Mouse (Mus musculus) forelimb bud, embryonic 11.5 days (tissue): Measurements from ENCODE around the gene Cmah.

Experiments
- DNase-seq: peaks from one replicate; pipeline ENCODE4 v3.0.0-alpha.2; 2012; ENCODE audit warnings: low read depth, low spot score

Gene Cmah

DNA sequence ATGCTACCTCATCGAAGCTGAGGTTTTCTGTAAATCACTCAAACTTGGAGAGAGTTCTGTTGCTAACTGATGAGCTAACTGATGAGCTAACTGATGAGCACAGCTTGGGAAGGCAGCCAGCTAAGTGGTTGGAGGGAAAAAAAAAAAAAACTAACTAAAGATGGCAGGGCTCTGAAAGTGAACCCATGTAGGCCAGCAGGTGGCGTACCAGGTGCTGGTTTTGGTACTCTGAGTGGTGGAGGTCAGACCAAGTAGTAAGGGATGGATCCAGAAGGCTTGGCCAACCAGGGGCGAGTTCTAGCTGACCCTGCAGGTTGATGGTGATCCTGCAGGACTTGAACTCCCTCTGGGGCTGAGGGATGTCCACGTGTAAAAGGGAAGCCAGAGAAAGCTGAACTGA is 89.2 kb downstream of the Cmah start:
- peak; percentile 20 for DNase-seq

GRCm38 (mm10) chr13:24418024-24418423 is 90.8 kb downstream of the Cmah start:
- no peak for DNase-seq

GRCm38 (mm10) chr13:24418814-24419213 is 91.6 kb downstream of the Cmah start:
- DNase-seq = no peak

DNA sequence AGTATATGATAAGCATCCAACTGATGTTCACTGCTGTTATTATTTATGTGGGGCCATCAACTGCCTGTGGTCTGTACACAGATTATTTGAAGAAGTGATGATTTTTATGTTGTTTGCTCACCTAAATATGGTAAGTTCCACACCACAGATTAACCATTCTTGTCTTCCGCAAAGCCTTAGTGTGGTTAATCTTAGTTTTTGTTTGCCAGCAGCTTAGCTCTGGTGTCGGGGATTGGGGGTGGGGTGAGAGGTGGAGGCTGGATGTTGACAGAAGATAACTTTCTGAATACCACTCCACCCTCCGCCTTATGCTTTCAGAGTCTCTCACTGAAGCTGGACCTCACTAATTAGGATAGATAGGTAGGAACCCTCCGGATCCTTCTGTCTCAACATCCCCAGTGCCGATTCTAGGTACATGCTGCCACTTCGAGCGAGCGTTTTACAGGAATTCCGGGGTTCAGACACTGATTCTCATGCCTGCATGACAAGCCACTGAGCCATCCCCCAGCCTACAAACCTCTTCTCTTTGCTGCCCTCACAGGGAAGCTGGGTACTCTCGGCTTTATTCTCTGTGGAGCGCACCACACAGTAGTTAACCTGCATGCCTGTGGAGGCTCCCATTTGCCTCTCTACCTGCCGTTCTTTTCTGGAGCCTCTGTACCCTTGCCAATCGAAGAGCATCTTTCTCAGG is 92.5 kb downstream of the Cmah start:
- DNase-seq = no peak

DNA sequence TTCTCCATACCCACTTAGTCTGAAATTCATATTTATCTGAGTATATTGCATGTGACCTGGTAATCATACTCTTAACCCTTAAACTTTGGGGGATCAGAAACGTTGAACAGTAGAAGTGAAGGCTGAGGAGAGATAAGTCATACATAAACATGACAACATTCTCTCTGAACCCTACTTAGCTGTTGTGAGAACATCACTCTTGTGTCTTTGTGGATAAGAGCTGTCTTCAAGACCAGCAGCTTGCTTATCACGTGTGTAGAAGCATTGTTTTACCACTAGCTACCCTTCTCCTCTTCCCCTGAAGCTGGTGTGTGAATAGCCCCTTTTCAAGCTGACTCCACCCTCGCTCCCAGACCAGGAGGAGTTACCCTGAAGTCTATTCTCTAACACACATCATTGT is 94.8 kb downstream of the Cmah start:
- DNase-seq = no peak

- DNase-seq = no peak
These were observed 103.0 kb downstream of the Cmah start for GRCm38 (mm10) chr13:24430215-24430614.

- DNase-seq = no peak
These were observed 104.4 kb downstream of the Cmah start for GRCm38 (mm10) chr13:24431593-24431992.

GRCm38 (mm10) chr13:24442272-24442671 is 115.1 kb downstream of the Cmah start:
- DNase-seq = peak; percentile 17

DNA sequence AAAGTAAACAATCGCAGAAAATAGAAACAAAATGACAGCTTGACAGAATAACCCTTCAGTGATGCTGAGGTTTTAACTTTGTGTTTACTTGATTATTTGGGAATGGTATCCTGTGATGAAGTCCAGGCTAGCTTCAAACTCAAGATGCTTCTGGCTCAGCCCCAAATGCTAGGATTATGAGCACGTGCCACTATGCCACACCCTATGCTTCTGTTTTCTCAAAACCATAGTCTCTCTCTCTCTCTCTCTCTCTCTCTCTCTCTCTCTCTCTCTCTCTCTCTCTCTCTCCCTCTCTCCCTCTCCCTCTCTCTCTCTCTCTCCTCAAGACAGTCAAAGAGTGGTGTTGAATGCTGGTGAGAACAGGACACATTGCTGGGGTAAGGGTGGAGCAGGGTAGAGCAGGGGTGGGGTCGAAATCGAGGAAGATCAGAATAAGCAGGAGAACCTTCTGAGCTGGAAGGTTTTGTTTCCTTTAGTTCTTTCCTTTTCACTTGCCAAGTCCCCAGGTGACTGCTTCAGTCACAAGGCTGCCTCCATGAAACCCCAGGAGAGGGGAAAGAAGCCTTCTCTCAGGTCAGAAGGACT is 116.7 kb downstream of the Cmah start:
- DNase-seq = no peak

GRCm38 (mm10) chr13:24444709-24445108 is 117.5 kb downstream of the Cmah start:
- no peak for DNase-seq

- DNase-seq = no peak
These were observed 118.0 kb downstream of the Cmah start for GRCm38 (mm10) chr13:24445166-24445565.

DNA sequence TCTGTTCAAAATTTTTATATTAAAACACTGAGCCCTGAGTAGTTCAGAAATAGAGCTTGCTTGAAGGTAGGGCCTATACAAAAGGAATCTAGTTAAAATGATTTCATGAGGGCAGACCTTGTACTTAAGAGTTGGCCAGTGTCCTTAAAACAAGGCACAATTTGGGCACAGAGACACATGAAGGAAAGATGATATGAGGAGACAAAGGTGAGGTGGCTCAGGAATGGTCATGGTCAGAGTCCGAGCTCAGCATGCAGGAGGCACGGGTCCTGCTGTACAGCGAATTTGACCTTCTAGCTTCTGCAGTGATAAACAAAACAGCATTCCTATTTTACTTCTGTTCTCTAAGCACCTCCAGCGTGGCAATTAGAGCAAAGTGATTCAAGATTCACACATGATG is 118.9 kb downstream of the Cmah start:
- no peak for DNase-seq

- no peak for DNase-seq
These were observed 119.8 kb downstream of the Cmah start for GRCm38 (mm10) chr13:24447043-24447442.

- DNase-seq = no peak
These were observed 121.4 kb downstream of the Cmah start for GRCm38 (mm10) chr13:24448578-24448977.

DNA sequence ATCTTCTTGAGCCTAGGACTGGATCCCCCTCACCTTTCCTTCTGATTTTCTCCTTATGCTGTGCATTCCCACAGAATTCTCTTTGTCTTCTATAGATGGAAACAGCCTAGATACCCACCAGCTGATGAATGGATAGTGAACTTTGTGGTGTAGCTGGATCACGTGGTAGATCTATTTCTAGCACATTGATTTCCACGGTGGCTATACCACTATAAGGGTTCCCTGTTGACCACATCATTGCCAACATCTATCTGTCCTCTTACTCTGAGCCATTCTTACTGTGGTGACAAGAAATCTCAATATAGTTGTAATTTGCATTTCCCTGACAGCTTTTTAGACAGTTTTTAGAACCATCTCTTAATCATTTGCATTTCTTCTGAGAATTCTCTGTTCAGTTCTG is 124.3 kb downstream of the Cmah start:
- DNase-seq = no peak

- no peak for DNase-seq
These were observed 126.5 kb downstream of the Cmah start for GRCm38 (mm10) chr13:24453737-24454136.

DNA sequence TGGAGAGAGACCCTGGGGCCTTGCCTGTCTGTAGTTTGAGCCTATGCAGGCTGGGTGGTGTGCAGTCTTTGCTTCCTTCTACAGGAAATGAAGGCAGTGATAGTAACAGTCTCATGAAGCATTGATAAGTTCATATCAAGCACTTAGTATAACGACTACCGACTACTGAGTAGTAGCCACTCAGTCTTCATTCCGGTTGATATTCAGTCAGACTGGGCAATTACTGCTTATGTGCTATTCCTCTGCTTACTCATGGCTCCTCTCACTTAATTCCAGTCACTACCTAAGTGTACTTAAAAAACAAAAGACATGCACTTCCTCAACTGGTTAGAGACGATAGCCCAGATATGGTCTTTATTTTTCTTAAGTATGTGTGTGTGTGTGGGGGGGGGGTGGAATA is 129.2 kb downstream of the Cmah start:
- no peak for DNase-seq

- DNase-seq = no peak
These were observed 133.3 kb downstream of the Cmah start for GRCm38 (mm10) chr13:24460517-24460916.

DNA sequence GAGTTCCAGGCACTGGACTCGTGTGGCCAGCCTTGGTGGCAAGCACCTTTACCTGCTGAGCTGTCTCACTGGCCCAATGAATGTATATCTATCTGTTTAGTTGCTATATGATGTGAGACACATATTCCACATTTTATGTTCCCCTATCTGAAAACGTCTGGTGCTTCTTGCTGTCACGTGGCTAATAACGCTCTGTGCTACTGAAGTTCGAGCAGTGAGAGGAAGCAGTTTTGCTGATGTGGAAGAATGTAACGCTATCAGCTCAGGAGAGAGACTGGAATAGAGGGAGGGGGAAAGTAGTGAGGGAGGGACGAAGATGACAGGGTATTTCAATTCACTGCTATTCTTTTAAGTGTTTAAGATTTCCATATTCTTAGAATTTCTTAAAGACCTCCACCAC is 136.6 kb downstream of the Cmah start:
- DNase-seq = no peak

GRCm38 (mm10) chr13:24466027-24466426 is 138.8 kb downstream of the Cmah start:
- DNase-seq = no peak

- no peak for DNase-seq
These were observed 140.6 kb downstream of the Cmah start for GRCm38 (mm10) chr13:24467806-24468205.

DNA sequence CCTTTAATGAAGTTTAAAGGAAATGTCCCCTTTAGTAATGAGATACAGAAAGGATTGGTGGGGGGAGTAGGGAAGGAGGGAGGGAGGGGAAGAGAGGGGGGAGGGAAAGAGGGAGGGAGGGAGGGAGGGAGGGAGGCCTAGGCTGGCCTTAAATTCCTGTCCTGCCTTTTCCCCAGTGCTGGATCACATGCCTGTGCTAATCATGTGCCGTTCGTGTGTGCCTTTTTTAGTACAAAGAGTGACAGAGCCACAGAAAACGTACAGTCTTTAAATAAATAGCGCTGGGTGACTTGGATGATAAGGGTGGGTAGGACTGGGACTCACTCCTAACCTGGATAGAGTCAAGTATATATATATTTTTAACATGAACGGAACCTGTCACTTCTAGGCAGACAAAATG is 150.4 kb downstream of the Cmah start:
- no peak for DNase-seq

GRCm38 (mm10) chr13:24479516-24479915 is 152.3 kb downstream of the Cmah start:
- DNase-seq = no peak

DNA sequence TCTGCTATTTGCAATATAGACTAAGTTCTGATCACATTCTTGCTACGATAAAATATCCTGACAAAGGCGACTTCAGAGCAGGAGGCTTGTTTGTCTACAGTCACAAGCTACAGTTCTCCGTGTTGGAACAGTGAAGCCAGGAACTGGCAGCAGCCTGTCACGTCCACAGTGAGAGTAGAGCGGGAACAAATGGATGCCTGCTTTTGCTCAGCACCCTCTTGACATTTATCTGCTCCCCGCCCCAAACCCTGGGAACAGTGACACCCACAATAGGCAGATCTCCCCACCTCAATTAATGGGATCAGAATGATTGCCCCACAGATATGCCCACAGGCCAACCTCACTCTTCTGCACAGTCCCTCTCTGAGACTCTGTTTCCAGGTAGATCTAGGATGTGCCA is 153.6 kb downstream of the Cmah start:
- DNase-seq = no peak
